Mouse (Mus musculus): ENCODE measurements around the gene Me1. TPM values are rescaled to one million over a fixed set of nuclear protein-coding genes. Genes with fewer than 3 reads are reported as not detected.

Me1 gene
- polyA plus RNA-seq, 1 experiment: 5.0 TPM

- Histone ChIP-seq H3K4me1 (ENCODE audit: control insufficient read depth, insufficient read depth, insufficient read length, low read length) (no peaks in the 10 kb centered on the region), H3K27me3 (ENCODE audit: control insufficient read depth, insufficient read depth, low read length) (no peaks in the 10 kb centered on the region), H3K27ac (ENCODE audit: insufficient read depth, low read depth, low read length) (no peak overlapping the region), H3K4me3 (ENCODE audit: low read depth, low read length) (no peak overlapping the region), H3K36me3 (ENCODE audit: control insufficient read depth, insufficient read depth, low read length) (peaks cover 21% of the 10 kb centered on the region)
- WGBS: 82% methylated on average over 5 of the region's 5 CpGs
- TF ChIP-seq CTCF (IDR thresholded peaks at IDR 0.05; ENCODE audit: extremely low read depth, insufficient read length, insufficient replicate concordance, low read depth, low read length) (no peak), POLR2A (IDR thresholded peaks at IDR 0.05; ENCODE audit: low read depth, low read length) (no peak)
These were observed 161.7 kb downstream of the Me1 start for GRCm38 (mm10) chr9:86534071-86534470.

Other genes starting within 250 kb of the Me1 start
- 0.85 and 1.1 TPM in 2 replicates for gene Ube2cbp, start 231.0 kb downstream of the Me1 start, polyA plus RNA-seq (2012; rRNA removed)
- 3.0 and 5.1 TPM in 2 replicates for gene Dop1a, start 228.8 kb downstream of the Me1 start, polyA plus RNA-seq (2012; rRNA removed)
- gene Pgm3, start 124.1 kb downstream of the Me1 start, polyA plus RNA-seq (2012; rRNA removed): 2.5 and 6.4 TPM in 2 replicates
- 1.0 and 1.1 TPM in 2 replicates for gene Rwdd2a, start 124.0 kb downstream of the Me1 start, polyA plus RNA-seq (2012; rRNA removed)
- not detected in 2 replicates for gene Prss35, start 47.7 kb upstream of the Me1 start, polyA plus RNA-seq (2012; rRNA removed)
- 0.33 and 0.55 TPM in 2 replicates for gene Snap91, start 184.7 kb upstream of the Me1 start, polyA plus RNA-seq (2012; rRNA removed)

All from small intestine, adult 2 months (tissue).